Mouse (Mus musculus): ENCODE measurements around the gene Agbl4. TPM values are rescaled to one million over a fixed set of nuclear protein-coding genes. Genes with fewer than 3 reads are reported as not detected.

The Agbl4 gene
- polyA plus RNA-seq (2014; fragmentation: Nextera tagmentation; extraction: Ambion mirVana): 0.19 and 0.28 TPM in 2 replicates

DNA sequence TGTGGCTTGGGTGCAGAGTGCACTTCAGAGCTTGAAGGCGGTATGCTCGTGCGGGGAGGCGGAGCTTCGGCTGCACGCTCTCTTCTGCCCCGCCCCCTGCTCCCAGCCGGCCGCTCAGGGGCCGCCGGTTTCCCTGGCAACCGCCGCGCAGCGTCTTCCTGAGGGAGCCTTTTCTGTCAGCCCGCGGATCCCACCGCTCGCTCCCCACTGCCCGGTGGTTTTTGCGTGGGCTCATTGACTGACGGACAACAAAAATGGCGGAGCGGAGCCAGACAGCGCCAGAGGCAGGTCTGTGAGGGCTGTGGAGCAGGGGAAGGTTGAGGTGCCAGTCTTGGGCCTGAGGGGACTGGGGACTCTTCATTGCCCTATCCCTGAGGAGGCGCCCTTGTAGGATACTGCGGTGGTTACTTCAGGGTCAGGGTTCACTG lies at the start of gene Agbl4:
Gene Agbl4, plus strand, starts transcription at position 44 of the 428 bp plus-strand sequence.
- no peak within 1 kb of the TSS for H3K9ac ChIP-seq (replicated peaks; ENCODE audit: low read depth, low read length)
- no peaks in the 10 kb centered on the region for H3K4me1 ChIP-seq (ENCODE audit: control insufficient read depth, insufficient read depth, low read length)
- H3K36me3 ChIP-seq (ENCODE audit: control insufficient read depth, insufficient read depth, low read length): no peaks in the 10 kb centered on the region
- H3K9me3 ChIP-seq (ENCODE audit: control insufficient read depth, low read depth, low read length): no peaks in the 10 kb centered on the region
- peak; percentile 97 for ATAC-seq (ENCODE audit: insufficient number of reproducible peaks, insufficient read depth, low FRiP score, low read depth)
- WGBS: 1% methylated on average over 27 of the region's 27 CpGs
- H3K4me2 ChIP-seq (replicated peaks; ENCODE audit: low read depth, low read length): peak within 1 kb of the TSS; percentile 54
- H3K4me3 ChIP-seq (ENCODE audit: low read depth, low read length): peak within 1 kb of the TSS; percentile 42
- H3K27me3 ChIP-seq (ENCODE audit: control insufficient read depth, insufficient read depth, low read length): no peaks in the 10 kb centered on the region
- no peak within 1 kb of the TSS for H3K27ac ChIP-seq (ENCODE audit: low read length)

- 10% methylated on average over 6 of the region's 6 CpGs for WGBS
- H3K4me3 ChIP-seq (ENCODE audit: low read depth, low read length): peak overlapping the region; percentile 50
- no peak overlapping the region for H3K27ac ChIP-seq (ENCODE audit: low read length)
- no peaks in the 10 kb centered on the region for H3K4me1 ChIP-seq (ENCODE audit: control insufficient read depth, insufficient read depth, low read length)
- H3K27me3 ChIP-seq (ENCODE audit: control insufficient read depth, insufficient read depth, low read length): no peaks in the 10 kb centered on the region
- no peaks in the 10 kb centered on the region for H3K9me3 ChIP-seq (ENCODE audit: control insufficient read depth, low read depth, low read length)
- peak overlapping the region; percentile 62 for H3K4me2 ChIP-seq (replicated peaks; ENCODE audit: low read depth, low read length)
- no peaks in the 10 kb centered on the region for H3K36me3 ChIP-seq (ENCODE audit: control insufficient read depth, insufficient read depth, low read length)
- peak overlapping the region; percentile 34; the same call in 1 of the 2 replicates for H3K9ac ChIP-seq (replicated peaks; ENCODE audit: low read depth, low read length)
- ATAC-seq (ENCODE audit: insufficient number of reproducible peaks, insufficient read depth, low FRiP score, low read depth): no peak
These were observed 46.6 kb upstream of the Agbl4 start for GRCm38 (mm10) chr4:110350856-110351177.

GRCm38 (mm10) chr4:110351178-110352000 lies 46.1 kb upstream of the Agbl4 start, which contains the start of gene Elavl4:
Gene Elavl4 (minus strand): TSS chr4:110351909.
- under 1% methylated on average over 69 of the region's 75 CpGs for WGBS
- H3K36me3 ChIP-seq (ENCODE audit: control insufficient read depth, insufficient read depth, low read length): no peaks in the 10 kb centered on the region
- H3K27me3 ChIP-seq (ENCODE audit: control insufficient read depth, insufficient read depth, low read length): no peaks in the 10 kb centered on the region
- peak; percentile 89 for ATAC-seq (ENCODE audit: insufficient number of reproducible peaks, insufficient read depth, low FRiP score, low read depth)
- H3K9me3 ChIP-seq (ENCODE audit: control insufficient read depth, low read depth, low read length): no peaks in the 10 kb centered on the region
- peak within 1 kb of the TSS; percentile 50 for H3K4me3 ChIP-seq (ENCODE audit: low read depth, low read length)
- H3K27ac ChIP-seq (ENCODE audit: low read length): 0 out of 2 replicates have a peak within 1 kb of the TSS, but pooled peaks have one; percentile 23
- peak within 1 kb of the TSS; percentile 62 for H3K4me2 ChIP-seq (replicated peaks; ENCODE audit: low read depth, low read length)
- no peaks in the 10 kb centered on the region for H3K4me1 ChIP-seq (ENCODE audit: control insufficient read depth, insufficient read depth, low read length)
- H3K9ac ChIP-seq (replicated peaks; ENCODE audit: low read depth, low read length): peak within 1 kb of the TSS; percentile 34

DNA sequence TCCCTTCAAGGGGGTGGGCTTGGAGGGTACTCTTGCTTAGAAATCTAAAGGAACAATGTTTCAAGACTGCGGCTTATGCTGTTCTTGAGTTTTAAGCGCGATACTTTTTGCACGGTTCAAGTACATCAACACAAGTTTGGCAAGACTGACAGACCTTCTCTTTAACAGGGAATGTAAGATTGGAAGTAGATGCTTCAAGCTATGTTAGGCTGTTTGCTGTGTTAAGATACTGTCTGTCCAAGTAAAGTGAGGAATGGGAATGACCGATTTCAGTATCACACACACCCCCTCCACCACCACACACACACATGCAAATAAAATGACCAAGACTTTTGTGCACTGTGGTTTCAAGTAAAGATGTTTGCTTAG lies 45.5 kb upstream of the Agbl4 start:
- no peaks in the 10 kb centered on the region for H3K4me1 ChIP-seq (ENCODE audit: control insufficient read depth, insufficient read depth, low read length)
- no peak for ATAC-seq (ENCODE audit: insufficient number of reproducible peaks, insufficient read depth, low FRiP score, low read depth)
- no peaks in the 10 kb centered on the region for H3K9me3 ChIP-seq (ENCODE audit: control insufficient read depth, low read depth, low read length)
- no peaks in the 10 kb centered on the region for H3K27me3 ChIP-seq (ENCODE audit: control insufficient read depth, insufficient read depth, low read length)
- peak overlapping the region; percentile 50 for H3K4me3 ChIP-seq (ENCODE audit: low read depth, low read length)
- no peak overlapping the region for H3K27ac ChIP-seq (ENCODE audit: low read length)
- no peaks in the 10 kb centered on the region for H3K36me3 ChIP-seq (ENCODE audit: control insufficient read depth, insufficient read depth, low read length)
- WGBS: 4% methylated on average over 5 of the region's 5 CpGs
- H3K4me2 ChIP-seq (replicated peaks; ENCODE audit: low read depth, low read length): peak overlapping the region; percentile 62
- H3K9ac ChIP-seq (replicated peaks; ENCODE audit: low read depth, low read length): peak overlapping the region; percentile 34

DNA sequence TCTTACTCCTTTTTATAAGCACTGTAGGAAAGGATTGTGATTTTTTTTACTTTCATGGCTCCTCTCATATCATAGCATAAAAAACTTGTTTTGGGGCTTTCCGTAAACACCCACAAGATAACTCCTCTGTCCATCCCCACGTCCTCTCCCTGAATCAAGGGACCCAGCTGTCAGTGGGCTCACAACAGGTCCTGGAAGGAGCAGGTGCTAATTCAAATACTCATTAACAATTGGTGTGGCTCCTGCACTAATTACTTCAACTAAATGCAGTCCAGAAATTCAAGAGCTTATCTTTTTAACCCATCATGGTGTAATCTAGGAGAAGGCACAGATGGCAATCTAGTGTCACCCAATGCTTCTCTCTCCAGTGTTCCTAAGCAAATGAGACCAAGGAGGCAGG lies 36.9 kb upstream of the Agbl4 start:
- Histone ChIP-seq H3K27me3 (ENCODE audit: control insufficient read depth, insufficient read depth, low read length) (no peaks in the 10 kb centered on the region), H3K9ac (replicated peaks; ENCODE audit: low read depth, low read length) (no peak overlapping the region), H3K4me2 (replicated peaks; ENCODE audit: low read depth, low read length) (no peak overlapping the region), H3K36me3 (ENCODE audit: control insufficient read depth, insufficient read depth, low read length) (no peaks in the 10 kb centered on the region), H3K4me3 (ENCODE audit: low read depth, low read length) (no peak overlapping the region), H3K27ac (ENCODE audit: low read length) (no peak overlapping the region), H3K9me3 (ENCODE audit: control insufficient read depth, low read depth, low read length) (no peaks in the 10 kb centered on the region), H3K4me1 (ENCODE audit: control insufficient read depth, insufficient read depth, low read length) (no peaks in the 10 kb centered on the region)
- ATAC-seq (ENCODE audit: insufficient number of reproducible peaks, insufficient read depth, low FRiP score, low read depth): no peak
- 80% methylated on average over 2 of the region's 2 CpGs for WGBS

GRCm38 (mm10) chr4:110396221-110396620 lies 1.2 kb upstream of the Agbl4 start:
- H3K27ac ChIP-seq (ENCODE audit: low read length): no peak overlapping the region
- ATAC-seq (ENCODE audit: insufficient number of reproducible peaks, insufficient read depth, low FRiP score, low read depth): no peak
- 78% methylated on average over 5 of the region's 5 CpGs for WGBS

GRCm38 (mm10) chr4:110420306-110420705 lies 22.8 kb downstream of the Agbl4 start:
- 60% methylated on average over 2 of the region's 2 CpGs for WGBS
- H3K27me3 ChIP-seq (ENCODE audit: control insufficient read depth, insufficient read depth, low read length): no peaks in the 10 kb centered on the region
- H3K36me3 ChIP-seq (ENCODE audit: control insufficient read depth, insufficient read depth, low read length): no peaks in the 10 kb centered on the region
- no peak overlapping the region for H3K27ac ChIP-seq (ENCODE audit: low read length)
- no peaks in the 10 kb centered on the region for H3K4me1 ChIP-seq (ENCODE audit: control insufficient read depth, insufficient read depth, low read length)
- no peak for ATAC-seq (ENCODE audit: insufficient number of reproducible peaks, insufficient read depth, low FRiP score, low read depth)
- H3K9ac ChIP-seq (replicated peaks; ENCODE audit: low read depth, low read length): no peak overlapping the region
- H3K9me3 ChIP-seq (ENCODE audit: control insufficient read depth, low read depth, low read length): no peaks in the 10 kb centered on the region
- H3K4me3 ChIP-seq (ENCODE audit: low read depth, low read length): no peak overlapping the region
- H3K4me2 ChIP-seq (replicated peaks; ENCODE audit: low read depth, low read length): no peak overlapping the region

More at GRCm38 (mm10) chr4:110396221-110396620, 1.2 kb upstream of the Agbl4 start:
- Histone ChIP-seq H3K9ac (replicated peaks; ENCODE audit: low read depth, low read length) (no peak overlapping the region), H3K27me3 (ENCODE audit: control insufficient read depth, insufficient read depth, low read length) (no peaks in the 10 kb centered on the region), H3K4me2 (replicated peaks; ENCODE audit: low read depth, low read length) (no peak overlapping the region), H3K9me3 (ENCODE audit: control insufficient read depth, low read depth, low read length) (no peaks in the 10 kb centered on the region), H3K4me1 (ENCODE audit: control insufficient read depth, insufficient read depth, low read length) (no peaks in the 10 kb centered on the region), H3K4me3 (ENCODE audit: low read depth, low read length) (no peak overlapping the region), H3K36me3 (ENCODE audit: control insufficient read depth, insufficient read depth, low read length) (no peaks in the 10 kb centered on the region)

DNA sequence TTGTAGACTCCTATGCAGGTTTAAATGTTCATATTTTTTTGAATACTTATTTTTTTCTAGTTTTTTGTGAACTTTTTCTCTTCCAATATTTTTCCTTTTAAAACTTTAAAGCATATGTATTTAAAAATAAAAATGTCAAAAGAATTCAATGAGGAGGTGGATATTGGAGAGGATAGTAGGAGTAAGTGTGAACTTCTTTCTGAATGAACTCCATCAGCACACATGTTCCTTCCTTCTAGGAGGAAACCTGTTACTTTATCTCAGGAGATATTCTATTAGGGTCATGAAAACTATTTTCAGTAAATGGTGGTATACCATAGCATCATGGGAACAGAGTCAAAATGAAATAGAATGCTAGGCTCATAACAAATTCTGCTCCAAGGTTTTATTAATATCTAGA lies 30.2 kb downstream of the Agbl4 start:
- Histone ChIP-seq H3K4me3 (ENCODE audit: low read depth, low read length) (no peak overlapping the region), H3K4me1 (ENCODE audit: control insufficient read depth, insufficient read depth, low read length) (no peaks in the 10 kb centered on the region), H3K36me3 (ENCODE audit: control insufficient read depth, insufficient read depth, low read length) (no peaks in the 10 kb centered on the region), H3K27ac (ENCODE audit: low read length) (no peak overlapping the region), H3K27me3 (ENCODE audit: control insufficient read depth, insufficient read depth, low read length) (no peaks in the 10 kb centered on the region), H3K9ac (replicated peaks; ENCODE audit: low read depth, low read length) (no peak overlapping the region), H3K9me3 (ENCODE audit: control insufficient read depth, low read depth, low read length) (no peaks in the 10 kb centered on the region), H3K4me2 (replicated peaks; ENCODE audit: low read depth, low read length) (no peak overlapping the region)
- no peak for ATAC-seq (ENCODE audit: insufficient number of reproducible peaks, insufficient read depth, low FRiP score, low read depth)
